Mouse (Mus musculus): Measurements from ENCODE around the gene Yy1. TPM values are rescaled to one million over a fixed set of nuclear protein-coding genes. Genes with fewer than 3 reads are reported as not detected.

Yy1 gene
- total RNA-seq, 1 experiment from 2014 or later = 74.2 TPM

DNA sequence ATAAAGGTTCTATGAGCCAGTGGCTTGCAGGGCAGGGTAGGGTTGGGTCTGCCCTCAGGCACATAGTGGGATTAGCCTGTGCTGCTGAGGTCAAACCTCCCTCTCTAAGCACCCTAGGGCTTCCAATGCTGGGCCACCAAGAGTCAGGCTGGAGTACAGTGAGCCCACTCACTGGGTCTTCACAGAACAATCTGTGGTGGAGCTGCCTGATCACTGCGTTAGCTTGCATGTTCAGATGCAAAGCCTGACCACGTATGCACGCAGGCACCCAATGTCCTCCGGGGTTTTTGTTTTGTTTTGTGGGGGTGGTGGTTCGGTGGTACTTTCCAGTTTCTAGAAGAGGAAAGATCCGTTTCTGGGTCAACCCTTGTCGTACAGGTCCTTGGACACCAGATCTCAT lies 64.3 kb downstream of the Yy1 start:
- no peak for DNase-seq

GRCm38 (mm10) chr12:108857589-108858184 lies 64.9 kb downstream of the Yy1 start:
- DNase-seq = no peak

- no peak for DNase-seq
Measured at GRCm38 (mm10) chr12:108858486-108858885, 65.7 kb downstream of the Yy1 start.

GRCm38 (mm10) chr12:108865007-108865494 lies 72.3 kb downstream of the Yy1 start:
- peak; percentile 23 for DNase-seq

- DNase-seq = peak; percentile 38
Measured at GRCm38 (mm10) chr12:108869575-108869974, 76.8 kb downstream of the Yy1 start.

Small RNA genes lying within 50 kb of the gene (microRNA-seq; reads per million reads assigned to microRNA genes)
- 78.0 to 79.3 reads per million in 2 experiments for gene Mir345

Other genes with a start within 250 kb of the Yy1 start
- gene Evl, start 238.3 kb upstream of the Yy1 start, total RNA-seq (2021) = 67.3 and 107 TPM in 2 replicates
- gene Degs2, start 90.7 kb upstream of the Yy1 start, total RNA-seq (2021) = not detected in 2 replicates
- gene Slc25a29, start 42.9 kb downstream of the Yy1 start, total RNA-seq (2021) = 13.5 and 16.2 TPM in 2 replicates
- 16.3 and 33.9 TPM in 2 replicates for gene Slc25a47, start 43.1 kb downstream of the Yy1 start, total RNA-seq (2021)
- 4.9 and 6.7 TPM in 2 replicates for gene Wdr25, start 100.7 kb downstream of the Yy1 start, total RNA-seq (2021)
- gene Wars, start 101.2 kb downstream of the Yy1 start, total RNA-seq (2021) = 50.3 and 56.5 TPM in 2 replicates